Mouse (Mus musculus) kidney, embryonic 14.5 days (tissue): Measurements from ENCODE around the gene Insig1. TPM values are rescaled to one million over a fixed set of nuclear protein-coding genes. Genes with fewer than 3 reads are reported as not detected.

Experiments used
- ATAC-seq: fragments of 200-750 bp; cut with Nextera tagmentation; 2 replicates; pipeline ENCODE4 v1.8.0; 2017; ENCODE audit warnings: moderate number of reproducible peaks, mild to moderate bottlenecking, moderate TSS enrichment, moderate library complexity; ENCODE audit not compliant: low FRiP score, low TSS enrichment
- H3K27ac ChIP-seq: fragments of 300-500 bp; sonication (generic); 2 replicates; pipeline ENCODE4 v1.5.1; 2014; ENCODE audit warnings: low read depth, mild to moderate bottlenecking, low read length, moderate library complexity, mixed read lengths
- H3K27me3 ChIP-seq: fragments of 300-500 bp; sonication (generic); 2 replicates; pipeline ENCODE4 v1.6.1; 2014; ENCODE audit warnings: mild to moderate bottlenecking, low read length; ENCODE audit not compliant: control insufficient read depth, insufficient read depth
- H3K36me3 ChIP-seq: fragments of 300-500 bp; sonication (generic); 2 replicates; pipeline ENCODE4 v1.6.1; 2014; ENCODE audit warnings: low read length, mixed read lengths; ENCODE audit not compliant: control insufficient read depth, insufficient read depth
- H3K4me1 ChIP-seq: fragments of 300-500 bp; sonication (generic); 2 replicates; pipeline ENCODE4 v1.6.1; 2014; ENCODE audit warnings: low read length, mixed read lengths; ENCODE audit not compliant: control insufficient read depth, insufficient read depth
- H3K4me2 ChIP-seq: fragments of 300-500 bp; sonication (generic); replicated peaks from 2 replicates; pipeline ENCODE4 v1.6.1; 2014; ENCODE audit warnings: low read depth, mild to moderate bottlenecking, low read length
- H3K4me3 ChIP-seq: fragments of 300-500 bp; sonication (generic); 2 replicates; pipeline ENCODE4 v1.5.1; 2014; ENCODE audit warnings: mild to moderate bottlenecking, low read length
- H3K9ac ChIP-seq: fragments of 300-500 bp; sonication (generic); 2 replicates; pipeline ENCODE4 v1.6.1; 2014; ENCODE audit warnings: low read depth, mild to moderate bottlenecking, low read length, moderate library complexity
- H3K9me3 ChIP-seq: fragments of 300-500 bp; sonication (generic); 2 replicates; pipeline ENCODE4 v1.6.1; 2016; ENCODE audit warnings: low read length; ENCODE audit not compliant: control insufficient read depth
- WGBS: fragments of 180-500 bp; shearing (Covaris S2); extraction: QIAGEN DNeasy Blood & Tissue Kit; methylation state at CpG from one replicate; pipeline ENCODE4 v1.1.7; 2014; 5-methylcytosine and 5-hydroxymethylcytosine counted together
- polyA plus RNA-seq: library from polyadenylated mRNA; unstranded; fragments of >200 nt; fragmentation: Nextera tagmentation; extraction: Ambion mirVana; gene quantifications from 2 replicates; pipeline ENCODE4 v1.2.1, GENCODE M21; 2014

Gene Insig1
- polyA plus RNA-seq, 1 experiment from 2014 or later = 68.4 TPM

GRCm38 (mm10) chr5:28094846-28095245, 23.7 kb downstream of the Insig1 start:
- Histone ChIP-seq H3K27me3 (no peaks in the 10 kb centered on the region), H3K4me1 (no peaks in the 10 kb centered on the region), H3K4me2 (no peak overlapping the region), H3K36me3 (no peaks in the 10 kb centered on the region), H3K9ac (no peak overlapping the region), H3K27ac (no peak overlapping the region), H3K4me3 (no peak overlapping the region), H3K9me3 (no peaks in the 10 kb centered on the region)
- ATAC-seq = no peak
- 83% methylated on average over 6 of the region's 6 CpGs for WGBS

- H3K4me1 ChIP-seq = no peaks in the 10 kb centered on the region
- ATAC-seq = no peak
- H3K27ac ChIP-seq = no peak overlapping the region
- no peaks in the 10 kb centered on the region for H3K36me3 ChIP-seq
- H3K4me2 ChIP-seq = no peak overlapping the region
- 50% methylated on average over 2 of the region's 2 CpGs for WGBS
- H3K4me3 ChIP-seq = no peak overlapping the region
- no peaks in the 10 kb centered on the region for H3K27me3 ChIP-seq
- no peak overlapping the region for H3K9ac ChIP-seq
- H3K9me3 ChIP-seq = no peaks in the 10 kb centered on the region
Measured at GRCm38 (mm10) chr5:28095671-28096070, 24.5 kb downstream of the Insig1 start.

- H3K4me2 ChIP-seq = no peak overlapping the region
- WGBS = 65% methylated on average over 4 of the region's 4 CpGs
- H3K27ac ChIP-seq = no peak overlapping the region
- no peaks in the 10 kb centered on the region for H3K4me1 ChIP-seq
- ATAC-seq = no peak
- H3K36me3 ChIP-seq = no peaks in the 10 kb centered on the region
- H3K27me3 ChIP-seq = no peaks in the 10 kb centered on the region
- H3K9ac ChIP-seq = no peak overlapping the region
- no peak overlapping the region for H3K4me3 ChIP-seq
- H3K9me3 ChIP-seq = no peaks in the 10 kb centered on the region
Measured at GRCm38 (mm10) chr5:28106966-28107365, 35.8 kb downstream of the Insig1 start.

- WGBS = 81% methylated on average over 6 of the region's 6 CpGs
- H3K9ac ChIP-seq = no peak overlapping the region
- no peak for ATAC-seq
- no peak overlapping the region for H3K4me2 ChIP-seq
- no peaks in the 10 kb centered on the region for H3K36me3 ChIP-seq
- no peaks in the 10 kb centered on the region for H3K27me3 ChIP-seq
- H3K9me3 ChIP-seq = no peaks in the 10 kb centered on the region
- H3K27ac ChIP-seq = no peak overlapping the region
- no peaks in the 10 kb centered on the region for H3K4me1 ChIP-seq
- H3K4me3 ChIP-seq = no peak overlapping the region
Measured at GRCm38 (mm10) chr5:28107974-28108373, 36.8 kb downstream of the Insig1 start.

GRCm38 (mm10) chr5:28110881-28111280, 39.7 kb downstream of the Insig1 start:
- 47% methylated on average over 2 of the region's 2 CpGs for WGBS

GRCm38 (mm10) chr5:28117251-28117880, 46.2 kb downstream of the Insig1 start:
- Histone ChIP-seq H3K27ac (no peak overlapping the region), H3K36me3 (no peaks in the 10 kb centered on the region), H3K9me3 (no peaks in the 10 kb centered on the region), H3K4me2 (peak overlapping the region; percentile 48; the same call in 1 of the 2 replicates), H3K27me3 (peaks cover 51% of the 10 kb centered on the region), H3K9ac (no peak overlapping the region), H3K4me3 (no peak overlapping the region; the same call in 1 of the 2 replicates), H3K4me1 (no peaks in the 10 kb centered on the region)
- ATAC-seq = no peak
- WGBS = 7% methylated on average over 13 of the region's 13 CpGs

More at GRCm38 (mm10) chr5:28110881-28111280, 39.7 kb downstream of the Insig1 start:
- Histone ChIP-seq H3K36me3 (no peaks in the 10 kb centered on the region), H3K27ac (no peak overlapping the region), H3K9ac (no peak overlapping the region), H3K4me3 (no peak overlapping the region), H3K9me3 (no peaks in the 10 kb centered on the region), H3K4me1 (no peaks in the 10 kb centered on the region), H3K4me2 (no peak overlapping the region), H3K27me3 (no peaks in the 10 kb centered on the region)
- ATAC-seq = no peak

- H3K36me3 ChIP-seq = no peaks in the 10 kb centered on the region
- ATAC-seq = 0 out of 2 replicates have a peak, but pooled peaks have one; percentile 28
- H3K27me3 ChIP-seq = peaks cover 57% of the 10 kb centered on the region
- H3K9me3 ChIP-seq = no peaks in the 10 kb centered on the region
- no peak overlapping the region for H3K27ac ChIP-seq
- no peaks in the 10 kb centered on the region for H3K4me1 ChIP-seq
- H3K9ac ChIP-seq = no peak overlapping the region
- under 1% methylated on average over 30 of the region's 30 CpGs for WGBS
- H3K4me2 ChIP-seq = peak overlapping the region; percentile 48
- H3K4me3 ChIP-seq = peak overlapping the region; percentile 35
Measured at GRCm38 (mm10) chr5:28117882-28118530, 46.8 kb downstream of the Insig1 start.

- no peak overlapping the region for H3K27ac ChIP-seq
- no peak for ATAC-seq
- peak overlapping the region; percentile 48 for H3K4me2 ChIP-seq
- peaks cover 3% of the 10 kb centered on the region; the same call in 1 of the 2 replicates for H3K4me1 ChIP-seq
- WGBS = 0% methylated on average over 19 of the region's 19 CpGs
- H3K4me3 ChIP-seq = peak overlapping the region; percentile 35
- no peak overlapping the region for H3K9ac ChIP-seq
- no peaks in the 10 kb centered on the region for H3K9me3 ChIP-seq
- peaks cover 62% of the 10 kb centered on the region for H3K27me3 ChIP-seq
- no peaks in the 10 kb centered on the region for H3K36me3 ChIP-seq
Measured at GRCm38 (mm10) chr5:28118531-28118925, 47.4 kb downstream of the Insig1 start.

GRCm38 (mm10) chr5:28119576-28119975, 48.4 kb downstream of the Insig1 start:
- WGBS = 25% methylated on average over 3 of the region's 3 CpGs
- peaks cover 3% of the 10 kb centered on the region; the same call in 1 of the 2 replicates for H3K4me1 ChIP-seq
- H3K36me3 ChIP-seq = no peaks in the 10 kb centered on the region
- H3K9ac ChIP-seq = no peak overlapping the region
- H3K27me3 ChIP-seq = peaks cover 73% of the 10 kb centered on the region
- no peak overlapping the region for H3K27ac ChIP-seq
- ATAC-seq = no peak
- no peaks in the 10 kb centered on the region for H3K9me3 ChIP-seq
- H3K4me2 ChIP-seq = no peak overlapping the region
- H3K4me3 ChIP-seq = no peak overlapping the region
